Mouse (Mus musculus) kidney, embryonic 16.5 days (tissue): Measurements from ENCODE around the gene Zfp335. TPM values are rescaled to one million over a fixed set of nuclear protein-coding genes. Genes with fewer than 3 reads are reported as not detected.
A peak's percentile ranks its signal among the peaks of the same experiment; 100 is the strongest.
"Not testable (repeated sequence)": the region's sequence is repeated elsewhere in the genome, so short reads cannot be mapped to it uniquely, and the experiment has no call there.

ENCODE experiments used
- ATAC-seq: fragments of 200-750 bp; cut with Nextera tagmentation; 2 replicates; pipeline ENCODE4 v1.8.0; 2017; ENCODE audit warnings: moderate TSS enrichment; ENCODE audit not compliant: low FRiP score, low TSS enrichment
- H3K27ac ChIP-seq: fragments of 300-500 bp; sonication (generic); 2 replicates; pipeline ENCODE4 v1.5.1; 2014; ENCODE audit warnings: low read length
- H3K27me3 ChIP-seq: fragments of 300-500 bp; sonication (generic); 2 replicates; pipeline ENCODE4 v1.6.1; 2014; ENCODE audit warnings: low read length, control low read depth, mixed read lengths; ENCODE audit not compliant: insufficient read depth
- H3K36me3 ChIP-seq: fragments of 300-500 bp; sonication (generic); 2 replicates; pipeline ENCODE4 v1.6.1; 2014; ENCODE audit warnings: low read length, control low read depth, mixed read lengths; ENCODE audit not compliant: insufficient read depth
- H3K4me1 ChIP-seq: fragments of 300-500 bp; sonication (generic); 2 replicates; pipeline ENCODE4 v1.6.1; 2014; ENCODE audit warnings: low read length, control low read depth, mixed read lengths; ENCODE audit not compliant: insufficient read depth
- H3K4me2 ChIP-seq: fragments of 300-500 bp; sonication (generic); replicated peaks from 2 replicates; pipeline ENCODE4 v1.6.1; 2014; ENCODE audit warnings: low read depth, low read length
- H3K4me3 ChIP-seq: fragments of 300-500 bp; sonication (generic); 2 replicates; pipeline ENCODE4 v1.5.1; 2014; ENCODE audit warnings: mild to moderate bottlenecking, low read length
- H3K9ac ChIP-seq: fragments of 300-500 bp; sonication (generic); replicated peaks from 2 replicates; pipeline ENCODE4 v1.6.1; 2014; ENCODE audit warnings: low read length
- H3K9me3 ChIP-seq: fragments of 300-500 bp; sonication (generic); 2 replicates; pipeline ENCODE4 v1.6.1; 2016; ENCODE audit warnings: low read length, control low read depth
- WGBS: fragments of 180-500 bp; shearing (Covaris S2); extraction: QIAGEN DNeasy Blood & Tissue Kit; methylation state at CpG from one replicate; pipeline ENCODE4 v1.1.7; 2014; 5-methylcytosine and 5-hydroxymethylcytosine counted together
- polyA plus RNA-seq: library from polyadenylated mRNA; unstranded; fragments of >200 nt; fragmentation: Nextera tagmentation; extraction: Ambion mirVana; gene quantifications from 2 replicates; pipeline ENCODE4 v1.2.1, GENCODE M21; 2015

Gene Zfp335
- polyA plus RNA-seq, 1 experiment from 2014 or later: 15.1 TPM

GRCm38 (mm10) chr2:164862179-164862861 lies 49.2 kb downstream of the Zfp335 start:
- H3K36me3 ChIP-seq: no peaks in the 10 kb centered on the region
- H3K9ac ChIP-seq: no peak overlapping the region
- H3K27ac ChIP-seq: peak overlapping the region; percentile 82
- peaks cover 54% of the 10 kb centered on the region for H3K4me1 ChIP-seq
- H3K4me3 ChIP-seq: no peak overlapping the region
- peaks cover 9% of the 10 kb centered on the region; the same call in 1 of the 2 replicates for H3K27me3 ChIP-seq
- 18% methylated on average over 9 of the region's 9 CpGs for WGBS
- no peaks in the 10 kb centered on the region for H3K9me3 ChIP-seq
- H3K4me2 ChIP-seq: no peak overlapping the region; the same call in 1 of the 2 replicates
- ATAC-seq: peak; percentile 83

GRCm38 (mm10) chr2:164861094-164861493 lies 50.5 kb downstream of the Zfp335 start:
- Histone ChIP-seq H3K4me1 (peaks cover 51% of the 10 kb centered on the region), H3K27me3 (peaks cover 17% of the 10 kb centered on the region), H3K4me3 (no peak overlapping the region), H3K9ac (no peak overlapping the region), H3K9me3 (no peaks in the 10 kb centered on the region), H3K27ac (no peak overlapping the region), H3K36me3 (no peaks in the 10 kb centered on the region), H3K4me2 (no peak overlapping the region)
- WGBS: 69% methylated on average over 4 of the region's 4 CpGs
- ATAC-seq: no peak

GRCm38 (mm10) chr2:164859640-164860432 lies 51.7 kb downstream of the Zfp335 start:
- 32% methylated on average over 9 of the region's 9 CpGs for WGBS
- Histone ChIP-seq H3K9me3 (no peaks in the 10 kb centered on the region), H3K27me3 (peaks cover 21% of the 10 kb centered on the region), H3K9ac (no peak overlapping the region), H3K4me2 (0 out of 2 replicates have a peak overlapping the region, but pooled peaks have one; percentile 14), H3K4me3 (no peak overlapping the region), H3K27ac (0 out of 2 replicates have a peak overlapping the region, but pooled peaks have one; percentile 37), H3K4me1 (peaks cover 51% of the 10 kb centered on the region), H3K36me3 (no peaks in the 10 kb centered on the region)
- ATAC-seq: no peak

- WGBS: 17% methylated on average over 2 of the region's 2 CpGs
- H3K36me3 ChIP-seq: no peaks in the 10 kb centered on the region
- peaks cover 51% of the 10 kb centered on the region for H3K4me1 ChIP-seq
- H3K4me3 ChIP-seq: no peak overlapping the region
- H3K27ac ChIP-seq: 0 out of 2 replicates have a peak overlapping the region, but pooled peaks have one; percentile 37
- H3K4me2 ChIP-seq: 0 out of 2 replicates have a peak overlapping the region, but pooled peaks have one; percentile 14
- H3K27me3 ChIP-seq: peaks cover 22% of the 10 kb centered on the region
- H3K9me3 ChIP-seq: no peaks in the 10 kb centered on the region
- no peak for ATAC-seq
- H3K9ac ChIP-seq: no peak overlapping the region
Observed at GRCm38 (mm10) chr2:164859155-164859554, 52.4 kb downstream of the Zfp335 start.

- no peaks in the 10 kb centered on the region for H3K9me3 ChIP-seq
- peaks cover 51% of the 10 kb centered on the region for H3K4me1 ChIP-seq
- WGBS: 13% methylated on average over 19 of the region's 19 CpGs
- peaks cover 22% of the 10 kb centered on the region for H3K27me3 ChIP-seq
- ATAC-seq: no peak
- H3K36me3 ChIP-seq: no peaks in the 10 kb centered on the region
- peak overlapping the region; percentile 62 for H3K9ac ChIP-seq
- no peak overlapping the region for H3K27ac ChIP-seq
- H3K4me3 ChIP-seq: peak overlapping the region; percentile 51
- H3K4me2 ChIP-seq: peak overlapping the region; percentile 94
Observed at GRCm38 (mm10) chr2:164857842-164858553, 53.6 kb downstream of the Zfp335 start.

- Histone ChIP-seq H3K4me3 (peak within 1 kb of the TSS; percentile 51), H3K36me3 (no peaks in the 10 kb centered on the region), H3K9me3 (no peaks in the 10 kb centered on the region), H3K27me3 (peaks cover 22% of the 10 kb centered on the region), H3K9ac (peak within 1 kb of the TSS; percentile 62), H3K27ac (no peak within 1 kb of the TSS), H3K4me1 (peaks cover 44% of the 10 kb centered on the region), H3K4me2 (peak within 1 kb of the TSS; percentile 94)
- peak; percentile 76 for ATAC-seq
- WGBS: under 1% methylated on average over 44 of the region's 47 CpGs
Observed at GRCm38 (mm10) chr2:164857101-164857821, 54.3 kb downstream of the Zfp335 start, which contains the start of gene Pltp. TSS of gene Pltp (minus strand) at chr2:164857711.

- peak overlapping the region; percentile 51 for H3K4me3 ChIP-seq
- peaks cover 22% of the 10 kb centered on the region for H3K27me3 ChIP-seq
- H3K9me3 ChIP-seq: no peaks in the 10 kb centered on the region
- H3K4me2 ChIP-seq: peak overlapping the region; percentile 94
- H3K9ac ChIP-seq: peak overlapping the region; percentile 62
- 1% methylated on average over 42 of the region's 42 CpGs for WGBS
- H3K36me3 ChIP-seq: no peaks in the 10 kb centered on the region
- H3K27ac ChIP-seq: no peak overlapping the region
- peak; percentile 36 for ATAC-seq
- H3K4me1 ChIP-seq: peaks cover 36% of the 10 kb centered on the region
Observed at GRCm38 (mm10) chr2:164856309-164857100, 55.1 kb downstream of the Zfp335 start.

- not testable (repeated sequence) for H3K9ac ChIP-seq, H3K9me3 ChIP-seq, H3K36me3 ChIP-seq, ATAC-seq, H3K4me3 ChIP-seq, H3K27ac ChIP-seq
- Histone ChIP-seq H3K27me3 (peaks cover 22% of the 10 kb centered on the region), H3K4me1 (peaks cover 29% of the 10 kb centered on the region), H3K4me2 (0 out of 2 replicates have a peak overlapping the region, but pooled peaks have one; percentile 94)
- WGBS: 82% methylated on average over 5 of the region's 5 CpGs
Observed at GRCm38 (mm10) chr2:164855572-164855971, 56.0 kb downstream of the Zfp335 start.
